Mouse (Mus musculus) liver, embryonic 14.5 days (tissue): ENCODE results near the gene Serpinc1. TPM values are rescaled to one million over a fixed set of nuclear protein-coding genes. Genes with fewer than 3 reads are reported as not detected.

Source experiments
- ATAC-seq: fragments of 200-750 bp; cut with Nextera tagmentation; 2 replicates; pipeline ENCODE4 v1.8.0; 2017; ENCODE audit warnings: moderate number of reproducible peaks, mild to moderate bottlenecking, moderate library complexity; ENCODE audit not compliant: insufficient read depth
- DNase-seq, 3 experiments: peaks; one replicate each; pipeline ENCODE4 v3.0.0-alpha.2; 2012 to 2013; ENCODE audit warnings: low read depth in 3 of 3, low spot score in 3 of 3
- H3K27ac ChIP-seq: fragments of 300-500 bp; sonication (generic); 2 replicates; pipeline ENCODE4 v1.5.1; 2014; ENCODE audit warnings: moderate library complexity, mild to moderate bottlenecking, control low read depth, inconsistent platforms
- H3K27me3 ChIP-seq: fragments of 300-500 bp; sonication (generic); 2 replicates; pipeline ENCODE4 v1.6.1; 2014; ENCODE audit warnings: mild to moderate bottlenecking, low read length, moderate library complexity; ENCODE audit not compliant: control insufficient read depth, insufficient read depth
- H3K36me3 ChIP-seq: fragments of 300-500 bp; sonication (generic); replicated peaks from 2 replicates; pipeline ENCODE4 v1.6.1; 2014; ENCODE audit warnings: low read depth; ENCODE audit not compliant: control insufficient read depth, insufficient read depth
- H3K4me1 ChIP-seq, 2 experiments: fragments of 200-500 bp in 1 of 2; fragments of 300-500 bp in 1 of 2; sonication (generic) in 1 of 2; replicated peaks; 2 replicates each; pipeline ENCODE4 v1.6.1; 2012 to 2014; ENCODE audit warnings: antibody characterized with exemption in 1 of 2, inconsistent platforms in 1 of 2, low read length in 1 of 2; ENCODE audit not compliant: control insufficient read depth in 2 of 2, insufficient read depth in 2 of 2
- H3K4me2 ChIP-seq: fragments of 300-500 bp; sonication (generic); 2 replicates; pipeline ENCODE4 v1.6.1; 2014; ENCODE audit warnings: low read depth, mild to moderate bottlenecking, control low read depth, moderate library complexity
- H3K4me3 ChIP-seq, 2 experiments: fragments of 200-500 bp in 1 of 2; fragments of 300-500 bp in 1 of 2; sonication (generic) in 1 of 2; 2 replicates each; pipeline ENCODE4 v1.5.1; 2012 to 2014; ENCODE audit warnings: low read depth in 2 of 2, low read length in 2 of 2, mild to moderate bottlenecking in 2 of 2, control low read depth in 1 of 2, inconsistent platforms in 1 of 2, moderate library complexity in 1 of 2; ENCODE audit not compliant: insufficient read depth in 1 of 2
- H3K9ac ChIP-seq: fragments of 300-500 bp; sonication (generic); replicated peaks from 2 replicates; pipeline ENCODE4 v1.6.1; 2014; ENCODE audit warnings: mild to moderate bottlenecking, control low read depth, moderate library complexity
- H3K9me3 ChIP-seq: fragments of 300-500 bp; sonication (generic); 2 replicates; pipeline ENCODE4 v1.6.1; 2016; ENCODE audit warnings: low read length, mixed read lengths; ENCODE audit not compliant: control insufficient read depth
- CTCF ChIP-seq: IDR thresholded peaks from 2 replicates; pipeline ENCODE4 v1.5.1; 2016; ENCODE audit warnings: antibody characterized with exemption, low read depth, control low read depth
- EP300 ChIP-seq: IDR thresholded peaks from 2 replicates; pipeline ENCODE4 v1.6.1; 2016; ENCODE audit warnings: antibody characterized with exemption, low read depth
- WGBS: fragments of 180-500 bp; shearing (Covaris S2); extraction: QIAGEN DNeasy Blood & Tissue Kit; methylation state at CpG from one replicate; pipeline ENCODE4 v1.1.7; 2014; ENCODE audit not compliant: insufficient replicate concordance; 5-methylcytosine and 5-hydroxymethylcytosine counted together
- polyA plus RNA-seq, 2 experiments: library from polyadenylated mRNA; depleted of rRNA in 1 of 2; stranded (reverse) in 1 of 2; unstranded in 1 of 2; fragments of >200 nt; fragmentation: Nextera tagmentation in 1 of 2; extraction: Ambion mirVana in 1 of 2; gene quantifications; 2 replicates each; pipeline versions ENCODE4 v1.2.1 to v1.2.3; 2012 to 2014

The Serpinc1 gene
- polyA plus RNA-seq, 2 experiments = 309 to 511 TPM

GRCm38 (mm10) chr1:161038004-161038403 is 59.6 kb downstream of the Serpinc1 start:
- Histone ChIP-seq H3K27me3 (no peaks in the 10 kb centered on the region), H3K4me3 (peak overlapping the region; percentile 84 to 89), H3K4me1 (peaks cover 7 to 8% of the 10 kb centered on the region in 2 experiments), H3K36me3 (peaks cover 39% of the 10 kb centered on the region), H3K9ac (peak overlapping the region; percentile 95), H3K4me2 (peak overlapping the region; percentile 85), H3K27ac (peak overlapping the region; percentile 77), H3K9me3 (no peaks in the 10 kb centered on the region)
- ATAC-seq (no peak), DNase-seq (no peak)
- TF ChIP-seq EP300 = no peak
- no peak for TF ChIP-seq CTCF
- WGBS = 18% methylated on average over 3 of the region's 3 CpGs

DNA sequence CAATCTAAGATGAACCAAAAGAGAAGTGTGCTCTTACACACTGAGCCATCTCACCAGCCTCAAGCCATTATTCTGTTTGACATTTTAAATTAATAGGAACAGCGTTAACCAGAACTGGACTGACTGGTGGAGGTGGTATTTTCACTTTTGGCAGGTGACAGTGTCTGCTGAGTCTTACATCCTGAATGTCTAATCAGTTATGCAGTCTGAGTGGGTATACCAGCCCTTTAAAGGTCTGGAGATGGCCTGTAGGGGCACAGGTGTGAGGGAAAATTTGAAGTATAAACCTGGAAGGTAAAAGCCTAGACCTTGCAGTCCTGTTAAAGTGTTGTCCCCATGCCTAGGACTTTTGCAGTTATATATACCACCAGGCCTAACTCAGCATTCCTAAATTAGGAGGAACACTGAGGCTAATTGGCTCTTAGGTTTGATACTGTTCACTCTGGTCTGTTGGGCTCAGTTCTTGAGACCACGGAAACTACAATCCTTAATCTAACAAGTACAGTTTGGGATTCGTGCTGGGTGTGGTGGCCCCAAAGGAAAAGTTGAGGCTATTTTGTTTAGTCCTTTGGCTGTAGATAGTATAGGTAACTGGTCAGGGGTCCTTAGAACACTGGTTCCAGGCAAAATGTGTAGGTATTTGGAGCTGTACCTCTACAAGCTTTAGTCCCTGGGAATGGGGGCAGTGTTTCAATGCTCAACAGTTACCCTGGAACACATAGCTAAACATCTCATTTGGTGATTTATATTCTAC is 60.8 kb downstream of the Serpinc1 start:
- Histone ChIP-seq H3K9ac (peak overlapping the region; percentile 34; the same call in 1 of the 2 replicates), H3K27me3 (no peaks in the 10 kb centered on the region), H3K9me3 (no peaks in the 10 kb centered on the region), H3K36me3 (peaks cover 39% of the 10 kb centered on the region), H3K4me2 (peak overlapping the region; percentile 6; the same call in 1 of the 2 replicates), H3K4me3 (no peak overlapping the region), H3K27ac (peak overlapping the region; percentile 70), H3K4me1 (peaks cover 0 to 2% of the 10 kb centered on the region in 2 experiments; a peak in 2 of 4 replicates)
- no peak for DNase-seq
- 8% methylated on average over 3 of the region's 3 CpGs for whole genome bisulfite sequencing
- peak; percentile 14 for ATAC-seq
- TF ChIP-seq EP300 = no peak
- no peak for TF ChIP-seq CTCF

DNA sequence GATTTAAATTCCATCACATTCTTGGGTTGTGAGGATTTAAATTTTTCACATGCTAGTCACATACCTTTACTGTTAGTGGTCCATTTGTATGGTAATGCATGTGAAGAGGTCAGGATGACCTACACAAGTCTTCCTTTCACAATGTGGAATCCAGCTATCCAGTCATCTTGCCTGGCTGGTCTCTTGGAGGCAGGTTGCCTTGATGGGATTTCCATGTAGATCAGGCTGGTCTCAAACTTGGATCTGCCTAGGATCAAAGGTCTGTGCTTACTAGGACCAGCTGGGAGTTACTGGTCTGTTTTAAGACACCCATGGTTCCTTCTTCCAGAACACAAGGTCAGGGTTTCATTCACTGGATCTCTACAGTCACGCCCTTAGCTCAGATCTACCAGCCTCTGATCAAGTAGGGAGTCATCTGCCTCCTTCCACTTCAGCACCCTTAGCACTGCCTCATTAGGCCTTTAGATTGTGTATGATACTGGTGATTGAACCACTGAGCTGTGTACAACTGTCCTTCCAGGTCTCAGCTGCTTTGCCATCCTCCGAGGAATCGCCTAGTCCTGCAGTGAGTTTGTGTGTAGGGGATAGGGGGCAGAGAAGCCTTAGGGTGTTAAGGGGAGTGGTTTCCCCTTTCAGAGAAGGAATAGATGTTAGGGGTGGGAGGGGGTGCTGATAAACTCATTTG is 61.5 kb downstream of the Serpinc1 start:
- H3K9me3 ChIP-seq = no peaks in the 10 kb centered on the region
- peak overlapping the region; percentile 64 for H3K27ac ChIP-seq
- ATAC-seq (peak; percentile 55), DNase-seq (no peak)
- WGBS = 5% methylated on average over 3 of the region's 3 CpGs
- no peak for TF ChIP-seq EP300
- TF ChIP-seq CTCF = no peak
- no peak overlapping the region for H3K4me3 ChIP-seq
- no peak overlapping the region for H3K4me2 ChIP-seq
- H3K4me1 ChIP-seq = peaks cover 0 to 2% of the 10 kb centered on the region in 2 experiments; a peak in 1 of 4 replicates
- H3K36me3 ChIP-seq = peaks cover 41% of the 10 kb centered on the region
- H3K9ac ChIP-seq = 0 out of 2 replicates have a peak overlapping the region, but pooled peaks have one; percentile 9
- no peaks in the 10 kb centered on the region for H3K27me3 ChIP-seq

GRCm38 (mm10) chr1:161040426-161040770 is 62.0 kb downstream of the Serpinc1 start:
- Histone ChIP-seq H3K36me3 (peaks cover 43% of the 10 kb centered on the region), H3K4me1 (peaks cover 0 to 2% of the 10 kb centered on the region in 2 experiments; a peak in 1 of 4 replicates), H3K9me3 (no peaks in the 10 kb centered on the region), H3K4me2 (no peak overlapping the region), H3K27me3 (no peaks in the 10 kb centered on the region), H3K9ac (no peak overlapping the region), H3K4me3 (no peak overlapping the region), H3K27ac (peak overlapping the region; percentile 64)
- no peak for TF ChIP-seq CTCF
- no peak for TF ChIP-seq EP300
- DNase-seq (no peak), ATAC-seq (no peak)
- 71% methylated on average over 1 of the region's 1 CpGs for WGBS

GRCm38 (mm10) chr1:161040855-161041254 is 62.5 kb downstream of the Serpinc1 start:
- Histone ChIP-seq H3K4me3 (no peak overlapping the region), H3K9ac (no peak overlapping the region), H3K27ac (peak overlapping the region; percentile 64; the same call in 1 of the 2 replicates), H3K4me1 (peaks cover 0 to 2% of the 10 kb centered on the region in 2 experiments; a peak in 1 of 4 replicates), H3K9me3 (no peaks in the 10 kb centered on the region), H3K36me3 (peaks cover 41% of the 10 kb centered on the region), H3K27me3 (no peaks in the 10 kb centered on the region), H3K4me2 (no peak overlapping the region)
- no peak for TF ChIP-seq EP300
- TF ChIP-seq CTCF = no peak
- DNase-seq (no peak), ATAC-seq (no peak)
